Mouse (Mus musculus) adrenal gland, postnatal 4 days (tissue): ENCODE data around the gene Colgalt2. TPM values are rescaled to one million over a fixed set of nuclear protein-coding genes. Genes with fewer than 3 reads are reported as not detected.
"Not testable (repeated sequence)": the region's sequence is repeated elsewhere in the genome, so short reads cannot be mapped to it uniquely, and the experiment has no call there.

Experiments used
- DNase-seq, 2 experiments: peaks; one replicate each; pipeline ENCODE4 v3.0.0; 2021 to 2022; ENCODE audit warnings: low spot score in 2 of 2, mixed read lengths in 2 of 2
- total RNA-seq, 2 experiments: library from RNA; stranded (reverse); gene quantifications; 2 replicates each; pipeline ENCODE4 v1.2.3; 2021

Gene Colgalt2
- total RNA-seq, 2 experiments from 2014 or later = 2.5 to 2.8 TPM

DNA sequence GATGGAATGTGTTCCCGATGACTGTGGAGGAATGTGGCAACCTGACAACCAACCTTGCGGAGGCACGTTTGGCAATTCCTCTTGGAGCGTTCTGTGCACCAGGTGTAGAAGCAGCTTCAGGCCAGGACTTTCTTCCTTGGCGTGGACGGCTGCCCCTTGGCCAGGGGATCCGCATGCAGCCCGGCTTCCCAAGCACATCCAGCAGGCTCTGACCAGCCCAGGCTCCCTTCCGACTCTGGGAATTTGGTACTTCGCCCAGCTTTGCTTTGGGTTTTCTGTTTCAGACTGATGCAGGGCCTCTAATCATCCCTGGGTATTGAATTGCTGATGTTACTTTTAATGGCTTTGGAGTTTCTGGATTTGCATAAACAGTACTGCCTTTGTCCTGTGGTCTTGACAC, 14.8 kb downstream of the Colgalt2 start:
- DNase-seq = no peak

DNA sequence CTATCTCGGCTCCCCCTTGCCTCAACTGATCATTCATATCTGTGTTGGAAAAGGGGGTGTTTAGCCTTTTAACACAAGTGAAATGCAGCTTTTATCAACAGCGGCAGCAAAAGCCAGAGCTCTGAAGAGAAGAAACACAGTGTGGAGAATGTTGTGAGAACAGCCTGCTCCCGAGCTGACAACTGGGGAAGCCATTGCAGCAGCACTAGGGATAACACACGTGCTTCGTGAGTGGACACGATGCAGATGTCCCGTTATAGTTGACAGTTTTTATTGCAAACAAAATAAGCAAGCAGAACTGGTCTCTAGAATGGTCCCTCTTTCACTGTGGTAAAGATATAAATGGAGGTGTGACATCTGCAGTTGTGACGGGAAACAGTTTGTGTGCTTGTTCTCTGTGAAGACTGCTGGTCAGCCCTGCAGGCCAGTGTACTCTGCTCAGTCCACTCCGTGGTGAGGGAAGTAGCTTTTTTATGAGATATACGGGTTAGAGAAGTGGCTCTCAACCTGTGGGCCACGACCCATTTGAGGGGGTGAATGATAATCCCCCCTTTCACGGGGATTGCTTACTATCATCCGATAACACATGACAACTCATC, 16.8 kb downstream of the Colgalt2 start:
- no peak for DNase-seq

DNA sequence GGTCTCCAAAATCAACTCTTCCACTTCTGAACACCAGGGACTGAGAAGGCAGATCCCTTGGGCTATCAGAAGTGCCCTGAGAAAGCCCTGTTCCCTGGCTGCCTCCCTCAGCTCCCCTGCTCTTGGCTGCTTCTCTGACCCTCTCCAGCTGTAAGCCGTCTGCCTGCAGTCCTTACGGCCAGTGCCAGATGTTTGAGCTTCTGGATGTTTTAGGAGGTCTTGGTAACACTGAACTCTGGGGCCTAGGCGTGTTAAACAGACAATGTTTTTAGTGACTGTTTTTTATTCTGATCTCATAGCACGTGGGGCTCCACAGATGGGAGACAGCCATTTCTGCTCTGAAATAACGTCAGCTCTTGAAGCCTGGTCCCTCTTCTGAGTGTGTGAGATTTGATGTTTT, 18.0 kb downstream of the Colgalt2 start:
- no peak for DNase-seq

DNA sequence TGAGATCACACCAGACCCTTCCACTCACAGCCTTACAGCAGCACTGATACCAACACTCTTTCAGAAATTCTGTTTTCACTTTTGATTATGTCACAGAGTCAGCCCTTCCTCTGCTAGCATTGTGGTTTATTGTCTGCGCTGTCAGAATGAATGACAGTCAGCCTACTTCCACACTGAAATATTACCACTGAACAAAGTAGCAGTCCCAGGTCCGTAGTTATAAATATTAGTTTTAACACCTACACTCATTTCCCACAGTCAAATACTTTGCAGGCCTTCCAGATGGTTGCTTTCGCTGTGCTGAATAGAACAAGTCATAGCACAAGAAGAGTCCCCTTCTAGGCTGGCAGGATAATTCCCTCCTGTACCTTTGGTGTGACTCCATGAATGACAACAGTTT, 22.7 kb downstream of the Colgalt2 start:
- no peak for DNase-seq

DNA sequence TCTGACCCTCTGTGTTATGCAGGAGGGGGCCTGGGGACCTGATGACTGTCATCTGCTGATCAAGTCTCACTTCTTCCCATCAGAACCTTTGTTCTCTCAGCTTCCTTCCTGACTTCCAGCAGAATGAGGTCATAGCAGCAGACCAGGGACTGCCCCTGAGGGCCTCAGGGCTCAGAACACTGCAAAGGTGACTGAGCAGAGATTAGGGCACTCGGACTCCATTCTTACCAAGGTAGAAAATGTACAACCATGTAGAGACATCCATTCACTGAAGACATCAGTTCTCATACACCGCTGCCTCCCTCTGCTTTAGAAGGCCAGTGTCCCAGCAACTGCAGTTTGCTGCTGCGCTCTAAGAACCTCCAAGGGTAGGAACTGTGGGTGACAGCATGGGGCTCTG, 23.4 kb downstream of the Colgalt2 start:
- DNase-seq = no peak

DNA sequence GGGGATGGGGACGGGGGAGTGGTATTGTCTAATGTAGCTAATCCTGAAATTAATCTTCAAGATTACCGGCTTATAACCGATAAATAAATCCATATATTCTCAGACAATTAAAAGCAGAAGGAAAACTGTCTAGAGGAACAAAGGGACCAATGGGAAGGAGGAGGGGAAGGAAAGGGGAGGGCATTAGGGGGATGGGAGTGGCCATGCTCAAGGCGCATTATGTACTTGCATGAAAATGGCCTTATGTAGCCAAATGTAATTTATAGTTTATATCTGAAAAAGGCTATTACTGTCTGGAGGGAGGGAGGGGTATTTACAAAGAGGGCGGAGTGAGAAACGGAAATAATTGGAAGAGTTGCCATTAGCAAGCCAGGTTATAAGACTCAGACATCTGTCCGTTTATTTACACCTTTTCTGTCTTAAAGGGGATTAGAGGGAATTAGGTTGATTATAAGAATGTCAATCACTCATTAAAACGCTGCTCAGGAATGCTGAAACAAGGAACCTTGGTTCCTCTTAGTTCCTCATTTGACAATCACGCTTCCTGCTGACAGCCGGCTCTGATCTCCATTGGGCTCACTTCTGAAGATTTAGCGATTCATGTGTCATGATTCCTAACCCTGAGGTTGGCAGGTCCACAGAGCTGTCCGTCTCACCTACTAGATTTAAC, 28.4 kb downstream of the Colgalt2 start:
- no peak for DNase-seq

DNA sequence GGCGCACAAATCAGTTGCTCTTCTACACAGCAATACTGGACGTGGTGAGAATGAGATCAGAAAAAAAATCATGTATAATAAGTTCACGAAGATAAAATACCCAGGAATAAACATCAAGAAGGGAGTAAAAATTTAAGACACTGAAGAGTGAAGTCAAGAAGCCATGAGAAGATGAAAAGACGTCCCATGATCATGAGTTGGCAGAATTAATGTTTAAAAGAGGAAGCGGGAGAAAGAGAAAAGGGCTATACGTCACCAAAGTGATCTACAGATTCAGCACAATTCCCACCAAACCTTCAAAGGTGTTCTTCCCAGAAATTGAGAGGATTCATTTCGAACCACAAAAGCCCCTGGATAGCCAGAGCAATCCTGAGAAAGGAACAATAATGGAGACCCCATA, 30.2 kb downstream of the Colgalt2 start:
- no peak for DNase-seq

DNA sequence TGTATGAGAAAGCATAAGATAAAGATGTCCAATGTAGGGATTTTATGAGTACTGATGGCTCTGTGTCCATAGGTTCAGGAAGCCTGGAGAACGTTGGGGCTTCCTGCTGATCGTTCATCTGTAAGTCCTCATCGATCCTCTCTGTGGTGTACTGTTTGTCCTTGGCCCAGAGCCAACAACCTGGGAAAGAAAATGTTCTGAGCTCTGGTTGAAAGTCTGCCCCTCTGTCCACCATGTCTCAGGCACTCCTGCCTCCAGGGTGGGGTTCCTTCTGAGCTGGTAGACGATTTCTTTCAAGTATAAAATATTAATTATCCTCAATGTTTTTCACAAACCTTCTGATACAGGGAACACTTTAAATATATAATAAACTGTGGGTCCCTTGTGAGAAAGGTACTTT, 34.5 kb downstream of the Colgalt2 start:
- no peak for DNase-seq

DNA sequence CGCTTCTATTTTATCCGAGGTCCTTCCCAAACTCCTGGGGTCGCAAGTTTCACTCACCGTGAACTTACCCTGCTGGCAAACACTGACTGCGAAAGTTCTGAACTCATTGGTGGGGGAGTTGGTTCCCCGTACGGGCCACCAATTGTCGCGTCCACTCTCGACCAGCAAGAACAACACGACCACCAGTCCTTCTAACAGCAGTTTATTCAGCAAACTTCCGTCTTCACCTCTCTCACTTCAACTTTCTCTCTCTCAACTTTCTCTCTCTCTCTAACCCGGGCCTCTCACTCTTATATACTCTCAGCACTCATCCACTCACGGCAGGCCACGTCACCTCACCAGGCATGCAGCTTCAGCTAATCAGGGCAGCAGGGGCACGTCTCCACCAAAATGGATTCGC, 37.9 kb downstream of the Colgalt2 start:
- not testable (repeated sequence) for DNase-seq

DNA sequence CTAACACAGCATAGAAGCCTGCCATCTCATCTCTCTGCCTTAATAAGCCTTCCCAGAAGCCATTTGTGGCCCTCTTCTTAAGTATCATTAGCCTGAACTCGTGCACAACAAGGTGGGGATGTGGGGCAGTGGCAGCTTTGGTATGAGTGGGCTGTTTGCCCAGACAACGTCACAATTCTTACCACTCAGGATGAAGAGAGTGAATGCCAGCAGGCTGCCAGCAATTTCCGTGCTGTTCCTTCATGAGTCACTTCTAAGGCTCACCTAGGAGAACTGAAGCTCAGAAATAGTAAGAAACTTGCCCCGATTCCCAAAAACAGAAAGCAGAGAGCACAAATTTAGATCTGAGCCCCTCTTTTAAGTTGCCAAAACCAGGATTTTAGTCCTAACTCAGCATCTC, 39.8 kb downstream of the Colgalt2 start:
- no peak for DNase-seq

DNA sequence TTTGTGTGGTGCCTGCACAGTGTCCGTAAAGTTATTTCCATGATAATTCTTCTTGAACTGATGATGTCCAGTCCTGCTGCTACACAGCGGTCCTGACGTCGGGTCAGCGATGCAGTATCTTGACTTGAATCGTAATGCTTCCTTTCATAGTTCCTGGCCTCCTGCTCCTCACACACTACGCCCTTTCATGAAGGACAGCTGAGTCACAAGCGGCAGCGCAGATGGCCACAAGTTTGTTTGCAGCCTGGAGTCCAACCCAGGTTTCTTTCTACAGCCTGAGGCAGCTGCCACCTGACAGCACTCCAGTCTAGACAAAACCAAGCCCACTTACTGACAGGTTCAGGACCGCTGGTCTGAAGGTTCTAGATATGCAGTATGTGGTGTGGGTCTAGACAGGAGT, 40.2 kb downstream of the Colgalt2 start:
- no peak for DNase-seq

DNA sequence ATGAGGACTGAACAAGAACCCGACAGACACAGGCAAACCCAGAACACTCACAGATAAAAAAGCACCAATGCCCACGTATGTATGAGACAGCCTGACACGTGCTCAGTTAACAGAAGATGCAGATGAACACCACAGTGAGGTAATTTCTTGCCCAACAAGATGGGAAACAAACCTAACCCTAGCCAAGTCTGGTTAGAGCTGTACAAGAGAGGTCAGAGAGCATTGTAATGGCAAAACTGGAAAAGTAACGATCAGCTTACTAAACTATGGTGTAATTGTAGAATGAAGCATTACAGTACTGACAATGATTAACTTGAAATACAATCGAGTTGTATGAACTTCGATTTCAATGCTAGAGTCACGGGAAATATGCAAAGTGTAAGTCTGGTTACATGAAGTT, 45.0 kb downstream of the Colgalt2 start:
- no peak for DNase-seq

DNA sequence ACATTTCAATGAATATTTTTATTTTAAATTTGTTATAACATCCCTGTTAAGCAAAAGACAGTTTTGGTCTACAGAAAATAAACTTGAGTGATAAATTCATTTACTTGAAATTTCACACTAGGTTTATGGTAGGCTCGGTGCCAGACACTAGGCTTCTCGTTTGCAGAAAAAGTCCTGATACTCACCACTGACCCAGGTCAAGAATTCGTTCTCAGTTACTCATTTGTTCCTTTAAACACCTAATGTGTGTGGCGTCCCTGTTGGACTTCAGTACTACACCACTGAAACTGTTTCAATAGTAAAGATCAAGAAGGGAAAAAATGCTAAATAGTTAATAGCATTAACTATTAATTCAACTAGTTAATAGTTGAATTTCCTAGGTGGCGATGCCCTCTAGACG, 46.3 kb downstream of the Colgalt2 start:
- no peak for DNase-seq

DNA sequence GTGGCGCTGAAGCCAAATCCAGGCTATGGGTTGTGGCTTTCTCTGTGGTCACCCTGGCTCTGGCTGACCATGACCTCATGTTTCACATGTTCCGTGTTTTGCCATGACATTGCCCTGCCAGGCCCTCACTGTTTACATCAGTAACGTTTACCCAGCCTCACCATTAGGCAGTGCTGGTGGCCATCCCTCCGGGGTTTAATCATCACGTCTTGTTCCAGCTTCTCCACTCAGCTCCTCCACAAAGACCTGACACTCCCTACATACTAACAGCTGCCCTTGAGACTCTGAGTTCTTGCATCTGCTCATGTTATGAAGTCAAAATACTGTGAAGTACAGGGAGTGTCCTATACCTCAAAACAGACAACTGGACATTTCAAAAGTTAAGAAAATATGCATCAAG, 54.9 kb downstream of the Colgalt2 start:
- DNase-seq = no peak

DNA sequence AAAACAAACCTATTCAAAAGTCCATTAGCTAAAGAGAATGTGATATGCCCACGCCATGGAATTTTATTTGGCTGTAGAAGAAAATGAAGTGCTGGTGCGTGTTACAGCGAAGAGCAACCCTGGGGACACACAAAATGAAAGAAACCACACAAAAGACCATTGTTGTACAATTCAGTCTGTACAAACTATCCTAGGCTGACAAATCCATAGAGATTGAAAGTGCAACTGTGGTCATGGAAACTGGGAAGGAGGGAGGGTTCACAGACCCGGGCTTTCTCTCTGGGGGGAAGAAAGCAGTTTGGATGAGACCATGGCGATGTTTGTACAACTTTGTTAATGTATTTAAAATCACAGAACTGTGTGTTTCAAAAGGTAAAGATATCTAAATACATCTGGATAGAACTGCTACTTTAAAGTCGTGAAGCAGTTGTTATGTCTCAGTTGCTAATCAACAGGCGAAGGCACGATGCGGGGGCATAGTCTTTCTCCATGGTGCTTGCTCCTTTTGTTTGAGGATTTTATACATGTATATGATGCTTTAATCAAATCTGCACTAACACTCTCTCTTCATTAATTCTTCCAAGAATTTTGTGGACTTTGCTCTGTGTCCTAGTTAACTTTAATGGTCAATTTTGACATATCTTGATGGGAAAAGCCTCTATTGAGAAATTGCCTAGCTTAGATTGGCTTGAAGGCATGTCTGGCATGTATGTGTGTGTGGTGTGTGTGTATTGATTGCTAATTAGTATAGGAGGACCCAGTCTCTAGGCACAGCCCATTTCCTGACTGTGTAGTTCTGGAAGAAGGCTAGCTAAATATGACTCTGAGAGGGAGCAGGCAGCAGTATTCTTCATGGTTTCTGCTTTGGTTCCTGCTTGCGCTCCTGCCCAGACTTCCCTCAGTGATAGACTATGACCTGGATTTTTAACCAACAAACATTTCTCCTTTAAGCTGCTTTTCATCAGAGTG, 55.9 kb downstream of the Colgalt2 start:
- no peak for DNase-seq

DNA sequence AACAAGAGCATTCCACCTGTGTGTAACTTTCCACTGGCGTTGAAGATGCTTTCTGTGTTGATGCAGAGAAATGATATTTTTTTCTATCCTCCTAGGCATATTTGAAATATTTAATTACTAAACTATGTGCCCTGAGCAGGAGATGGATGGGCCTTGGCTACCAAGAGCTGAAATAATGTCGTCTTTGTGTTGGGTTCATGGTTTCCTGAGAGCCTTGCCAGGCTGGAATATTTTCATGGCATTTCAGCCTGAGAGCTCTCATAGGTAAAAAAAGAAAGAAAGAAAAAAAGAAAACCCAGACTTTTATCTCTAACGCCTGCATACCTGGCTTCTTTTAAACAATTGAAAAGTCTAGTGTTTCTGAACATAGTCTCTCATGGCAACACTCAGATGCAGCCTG, 56.6 kb downstream of the Colgalt2 start:
- DNase-seq = no peak

DNA sequence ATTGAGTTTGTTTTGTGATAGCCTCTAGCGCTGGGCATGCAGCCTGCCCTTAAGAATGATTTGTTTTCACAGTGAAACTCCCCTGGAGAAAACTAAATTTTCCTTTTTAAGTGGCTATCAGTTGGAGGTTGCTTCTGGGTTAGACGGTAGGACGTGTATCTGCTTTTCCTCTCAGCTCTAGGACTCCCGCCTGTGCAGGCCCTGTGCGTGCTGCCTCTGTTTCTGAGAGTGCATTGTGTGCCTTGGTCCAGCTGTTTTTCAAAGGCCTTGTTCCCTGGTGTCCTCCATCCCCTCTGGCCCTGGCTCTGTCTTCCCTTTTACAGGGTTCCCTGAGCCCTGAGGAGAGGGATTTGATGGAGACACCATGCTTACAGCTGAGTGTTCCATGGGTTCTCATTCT, 58.0 kb downstream of the Colgalt2 start:
- no peak for DNase-seq

DNA sequence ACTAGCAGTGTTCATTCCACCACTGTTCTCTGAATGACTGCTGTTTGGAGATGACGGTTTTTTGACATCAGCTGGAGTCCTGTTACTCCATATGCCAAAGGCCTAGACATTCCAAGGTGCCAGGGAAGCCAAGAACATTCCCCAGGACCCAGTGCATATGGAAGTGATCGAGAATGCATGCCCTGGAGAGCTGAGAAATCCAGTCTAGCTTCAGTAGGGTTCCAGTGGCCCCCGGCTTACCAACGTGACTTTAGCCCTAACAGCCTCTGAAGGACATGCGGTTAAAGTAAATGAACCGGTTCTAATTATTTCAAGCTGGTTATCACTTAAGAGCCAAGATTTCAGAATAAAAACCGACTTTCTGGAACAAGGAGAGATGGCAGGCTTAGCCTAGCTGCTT, 59.4 kb downstream of the Colgalt2 start:
- no peak for DNase-seq

DNA sequence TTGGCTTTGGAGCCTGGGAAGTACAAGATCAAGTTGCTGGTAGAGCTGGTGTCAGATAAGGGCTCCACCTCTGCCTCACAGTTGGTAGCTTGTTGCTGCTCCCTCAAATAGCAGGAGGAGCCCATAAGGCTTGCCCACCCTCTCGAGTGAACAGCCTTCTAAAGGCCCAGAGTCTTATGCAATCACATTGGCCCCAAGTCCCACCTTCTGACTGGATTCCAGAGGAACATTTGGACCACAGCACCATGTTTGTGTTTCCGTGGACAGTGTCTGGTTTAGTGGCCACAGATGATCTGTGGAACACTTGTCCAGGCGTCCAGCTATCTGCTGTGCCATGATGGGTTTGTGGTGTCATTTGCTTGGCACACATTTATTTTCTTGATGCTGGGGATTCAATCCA, 61.3 kb downstream of the Colgalt2 start:
- no peak for DNase-seq

DNA sequence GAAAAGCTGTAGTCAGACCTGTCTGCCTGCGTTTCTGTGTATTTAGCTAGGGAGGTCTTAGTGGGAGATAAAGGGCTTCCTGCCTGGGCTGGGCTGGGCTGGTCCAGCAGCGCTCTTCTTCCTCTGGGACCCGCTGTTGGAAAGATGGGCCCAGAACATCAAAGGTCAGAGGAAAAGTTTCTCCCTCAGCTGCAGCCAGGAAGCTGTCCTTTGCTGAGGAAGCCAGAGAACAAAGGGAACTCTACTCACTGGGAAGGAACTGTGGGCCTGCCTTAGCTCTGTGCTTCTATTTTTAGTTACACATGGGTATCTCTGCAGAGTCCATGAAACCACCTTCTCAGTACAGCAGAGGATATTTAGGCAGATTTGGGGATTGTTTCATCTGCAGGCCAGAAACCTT, 62.2 kb downstream of the Colgalt2 start:
- no peak for DNase-seq

DNA sequence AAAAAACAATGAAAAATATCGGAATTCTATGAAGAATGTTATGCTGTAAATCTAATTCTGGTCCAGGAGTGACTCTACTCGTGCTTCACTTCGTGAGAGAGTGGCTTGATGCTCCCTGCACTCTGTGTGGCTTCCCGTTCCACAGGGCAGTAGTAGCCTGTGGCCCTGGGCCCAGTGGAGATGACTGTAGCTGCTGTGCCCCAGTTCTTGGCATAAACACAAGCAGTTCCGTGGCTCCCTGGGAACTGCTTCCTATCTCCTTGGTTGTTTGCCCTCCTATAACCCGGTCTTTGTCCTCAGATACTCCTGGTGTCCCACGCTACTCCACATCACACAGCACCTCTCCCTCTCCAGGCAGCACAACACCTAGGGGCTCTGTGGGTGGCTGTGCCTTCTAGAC, 62.7 kb downstream of the Colgalt2 start:
- DNase-seq = no peak

DNA sequence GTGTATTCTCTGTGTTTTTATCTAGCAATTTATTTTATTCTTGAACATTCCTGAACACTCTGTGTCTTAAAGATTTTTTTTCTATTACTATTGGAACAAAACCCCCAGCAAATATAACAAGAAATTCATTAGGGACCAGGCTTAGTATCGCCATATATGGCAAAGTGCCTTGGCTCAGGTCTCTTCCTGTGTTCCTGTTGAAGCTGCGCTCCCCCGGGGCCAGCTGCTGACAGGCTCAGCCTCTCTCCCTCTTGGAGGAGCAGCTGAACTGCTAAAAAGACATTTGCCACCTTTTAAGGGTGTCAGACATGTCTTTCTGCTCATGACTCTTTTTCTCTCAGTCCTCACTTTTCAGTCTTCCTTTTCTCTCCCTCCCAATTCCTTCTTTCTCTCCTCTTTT, 66.7 kb downstream of the Colgalt2 start:
- no peak for DNase-seq
